Mouse (Mus musculus) cerebellum, adult 2 months (tissue): ENCODE measurements around the gene Pax3.

Experiments used
- CTCF ChIP-seq: fragments of 200-500 bp; IDR thresholded peaks from 2 replicates; pipeline ENCODE4 v1.5.1; 2011; ENCODE audit warnings: low read depth, mild to moderate bottlenecking, control low read depth, low read length, moderate library complexity, borderline replicate concordance; ENCODE audit not compliant: insufficient read depth
- POLR2A ChIP-seq: fragments of 200-500 bp; IDR thresholded peaks from 2 replicates; pipeline ENCODE4 v1.6.1; 2011; ENCODE audit warnings: low read length, control low read depth, borderline replicate concordance; ENCODE audit not compliant: insufficient read depth

DNA sequence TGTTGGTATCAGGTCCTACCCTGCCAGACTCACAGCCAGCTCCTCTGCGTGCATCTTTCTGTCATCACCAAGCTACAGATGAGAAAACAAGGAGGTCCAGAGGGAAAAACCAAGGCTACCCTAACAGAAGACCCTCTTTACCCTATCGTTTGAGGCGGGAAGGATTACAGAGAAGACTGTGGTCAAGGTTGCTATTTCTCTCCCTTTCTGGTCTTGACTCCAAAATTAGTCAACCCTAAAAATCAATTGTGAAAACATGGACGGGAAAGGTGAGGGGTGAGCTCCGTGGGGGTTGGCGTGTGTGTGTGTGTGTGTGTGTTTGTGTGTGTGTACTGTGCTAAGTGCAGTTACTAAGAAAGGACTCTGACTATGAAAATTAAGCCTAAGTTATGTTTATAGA, 54.0 kb downstream of the Pax3 start:
- TF ChIP-seq CTCF, result no peak
- no peak for TF ChIP-seq POLR2A
